In the genomic region with DNA sequence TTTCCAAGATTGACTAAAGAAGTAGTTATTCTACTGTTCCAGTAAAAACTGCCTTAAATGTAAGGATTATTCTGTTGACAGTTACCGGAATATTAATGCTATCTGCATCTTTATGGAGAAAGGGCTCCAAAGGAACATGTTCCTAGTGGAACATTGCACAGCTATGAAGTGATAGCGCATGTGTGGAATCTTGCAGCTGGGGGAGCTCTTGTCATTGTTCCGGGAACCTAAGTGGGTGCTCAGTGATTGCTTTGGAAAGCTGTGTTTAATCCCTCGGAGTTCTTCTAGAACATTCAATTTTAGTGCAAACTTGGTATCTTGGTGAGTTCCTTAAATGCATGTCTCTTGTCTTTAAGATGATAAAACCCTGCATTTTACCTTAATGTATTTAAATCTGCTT, we compare ENCODE assay signal across 19 mouse cellular contexts. TPM values are rescaled to one million over a fixed set of nuclear protein-coding genes. Genes with fewer than 3 reads are reported as not detected.
DNase-seq lines count a peak whose midpoint lies in the region; ATAC-seq and TF ChIP-seq lines count a peak whose summit lies in the region.
"Had no signal": no experiment of that assay in that cellular context is flagged by ENCODE, and none has a peak within 500 bp of the region (broad histone marks: within the 10 kb centered on the region; RNA-seq: fewer than 3 reads in every experiment).

No protein-coding gene starts in this region.

- H3K9ac ChIP-seq in hindbrain, postnatal 0 days (replicated peaks; ENCODE audit: low read length), result no peak overlapping the region
- no peak overlapping the region for H3K9ac ChIP-seq in hindbrain, embryonic 12.5 days
- H3K9ac ChIP-seq in lung, embryonic 14.5 days, result no peak overlapping the region
- H3K9ac ChIP-seq: embryonic facial prominence, embryonic 15.5 days; forebrain, embryonic 15.5 days; liver, embryonic 13.5 days; lung, embryonic 15.5 days; midbrain, embryonic 12.5 days had no signal

- WGBS in hindbrain, postnatal 0 days, result 85% methylated on average over 4 of the region's 4 CpGs
- WGBS in hindbrain, embryonic 12.5 days, result 91% methylated on average over 4 of the region's 4 CpGs
- 69% methylated on average over 4 of the region's 4 CpGs for WGBS in lung, embryonic 14.5 days
- 75% methylated on average over 4 of the region's 4 CpGs for WGBS in lung, adult 2 months

- no peak for TF ChIP-seq POLR2A in lung, adult 2 months (IDR thresholded peaks at IDR 0.05; ENCODE audit: borderline replicate concordance, extremely low read depth, low read depth, low read length)

- no peak overlapping the region for H3K4me2 ChIP-seq in hindbrain, postnatal 0 days (ENCODE audit: low read depth, low read length)
- no peak overlapping the region for H3K4me2 ChIP-seq in hindbrain, embryonic 12.5 days (replicated peaks)
- H3K4me2 ChIP-seq in lung, embryonic 14.5 days, result no peak overlapping the region
- H3K4me2 ChIP-seq: embryonic facial prominence, embryonic 15.5 days; forebrain, embryonic 15.5 days; liver, embryonic 13.5 days; lung, embryonic 15.5 days; midbrain, embryonic 12.5 days had no signal

- no peaks in the 10 kb centered on the region for H3K36me3 ChIP-seq in hindbrain, postnatal 0 days (ENCODE audit: insufficient read depth, low read length)
- no peaks in the 10 kb centered on the region for H3K36me3 ChIP-seq in hindbrain, embryonic 12.5 days
- no peaks in the 10 kb centered on the region for H3K36me3 ChIP-seq in lung, embryonic 14.5 days (ENCODE audit: insufficient read depth)
- H3K36me3 ChIP-seq: embryonic facial prominence, embryonic 15.5 days; forebrain, embryonic 15.5 days; hindbrain, embryonic 10.5 days; liver, embryonic 13.5 days; lung, embryonic 15.5 days; midbrain, embryonic 12.5 days had no signal

- TF ChIP-seq CTCF in gastrocnemius, adult 2 months (IDR thresholded peaks at IDR 0.05), result peak; percentile 15; the same call in 1 of the 2 replicates
- peak; percentile 22; the same call in 1 of the 2 replicates for TF ChIP-seq CTCF in hindbrain, postnatal 0 days (IDR thresholded peaks at IDR 0.05; ENCODE audit: low read depth)
- peak; percentile 22; the same call in 1 of the 2 replicates for TF ChIP-seq CTCF in lung, embryonic 14.5 days (IDR thresholded peaks at IDR 0.05; ENCODE audit: low read depth)
- TF ChIP-seq CTCF in lung, adult 2 months (IDR thresholded peaks at IDR 0.05; ENCODE audit: insufficient read depth, low read length), result no peak

- no peak overlapping the region for H3K27ac ChIP-seq in gastrocnemius, adult 2 months
- H3K27ac ChIP-seq in hindbrain, postnatal 0 days, result no peak overlapping the region
- no peak overlapping the region for H3K27ac ChIP-seq in hindbrain, embryonic 12.5 days
- H3K27ac ChIP-seq in lung, embryonic 14.5 days (ENCODE audit: low read depth), result no peak overlapping the region
- H3K27ac ChIP-seq: embryonic facial prominence, embryonic 15.5 days; forebrain, embryonic 15.5 days; hindbrain, embryonic 10.5 days; liver, embryonic 13.5 days; lung, embryonic 15.5 days; midbrain, embryonic 12.5 days had no signal

- H3K9me3 ChIP-seq in hindbrain, postnatal 0 days (ENCODE audit: low read length), result no peaks in the 10 kb centered on the region
- no peaks in the 10 kb centered on the region for H3K9me3 ChIP-seq in hindbrain, embryonic 12.5 days (replicated peaks)
- H3K9me3 ChIP-seq in lung, embryonic 14.5 days (ENCODE audit: low read depth, low read length), result no peaks in the 10 kb centered on the region
- H3K9me3 ChIP-seq: embryonic facial prominence, embryonic 15.5 days; forebrain, embryonic 15.5 days; hindbrain, embryonic 10.5 days; liver, embryonic 13.5 days; lung, embryonic 15.5 days had no signal

- no peak for ATAC-seq in hindbrain, postnatal 0 days
- ATAC-seq in hindbrain, embryonic 12.5 days (ENCODE audit: low FRiP score), result no peak
- no peak for ATAC-seq in lung, embryonic 14.5 days (ENCODE audit: insufficient read depth)
- ATAC-seq: forebrain, embryonic 15.5 days had no signal

- DNase-seq in gastrocnemius, adult 2 months, result no peak
- no peak for DNase-seq in gastrocnemius, adult 18-20 months (ENCODE audit: low spot score)
- DNase-seq in hindbrain, postnatal 0 days (ENCODE audit: low spot score), result peak; percentile 18
- peak; percentile 23 for DNase-seq in lung, embryonic 14.5 days
- DNase-seq in lung, adult 2 months, result no peak
- DNase-seq in brain, adult 2 months (ENCODE audit: low read depth, low spot score), result peak; percentile 77
- DNase-seq in adrenal gland, postnatal 10 days, result no peak
- DNase-seq: adrenal gland, adult 2 months; cerebellum, adult 9-10 months; kidney, adult 18-20 months; liver, embryonic 13.5 days; right cerebral cortex, postnatal 25 days; spleen, adult 18-20 months had no signal

- intact Hi-C loops in gastrocnemius, adult 2 months (cut with DNase I), result no loop called here

- H3K4me1 ChIP-seq in hindbrain, postnatal 0 days (ENCODE audit: insufficient read depth, low read length), result peaks cover 3% of the 10 kb centered on the region; the same call in 1 of the 2 replicates
- peaks cover 5% of the 10 kb centered on the region; the same call in 1 of the 2 replicates for H3K4me1 ChIP-seq in hindbrain, embryonic 12.5 days
- no peaks in the 10 kb centered on the region for H3K4me1 ChIP-seq in lung, embryonic 14.5 days (ENCODE audit: insufficient read depth)
- no peaks in the 10 kb centered on the region for H3K4me1 ChIP-seq in lung, adult 2 months (ENCODE audit: control insufficient read depth, insufficient read depth, low read length)
- H3K4me1 ChIP-seq: embryonic facial prominence, embryonic 15.5 days; lung, embryonic 15.5 days; midbrain, embryonic 12.5 days had no signal

- no peak overlapping the region for H3K4me3 ChIP-seq in gastrocnemius, adult 2 months
- H3K4me3 ChIP-seq in hindbrain, postnatal 0 days (ENCODE audit: low read length), result no peak overlapping the region
- H3K4me3 ChIP-seq in hindbrain, embryonic 12.5 days, result no peak overlapping the region
- no peak overlapping the region for H3K4me3 ChIP-seq in lung, embryonic 14.5 days (ENCODE audit: low read depth, low read length)
- no peak overlapping the region for H3K4me3 ChIP-seq in lung, adult 2 months (replicated peaks; ENCODE audit: extremely low read depth, low read depth, low read length)
- H3K4me3 ChIP-seq: embryonic facial prominence, embryonic 15.5 days; forebrain, embryonic 15.5 days; hindbrain, embryonic 10.5 days; liver, embryonic 13.5 days; lung, embryonic 15.5 days; midbrain, embryonic 12.5 days had no signal

- H3K27me3 ChIP-seq in hindbrain, postnatal 0 days (ENCODE audit: insufficient read depth, low read length), result no peaks in the 10 kb centered on the region
- H3K27me3 ChIP-seq in hindbrain, embryonic 12.5 days, result no peaks in the 10 kb centered on the region
- no peaks in the 10 kb centered on the region for H3K27me3 ChIP-seq in lung, embryonic 14.5 days (ENCODE audit: insufficient read depth, low read length)
- H3K27me3 ChIP-seq: embryonic facial prominence, embryonic 15.5 days; forebrain, embryonic 15.5 days; liver, embryonic 13.5 days; lung, embryonic 15.5 days; midbrain, embryonic 12.5 days had no signal

RNA-seq across cellular contexts. Expression of gene Homer1, which starts 14.9 kb away (rescaled TPM):
- total RNA-seq in gastrocnemius, adult 2 months (2021), result 100 to 1,000 TPM in 1 of 2 experiments, 10 to 100 TPM in 1; 97.0 to 104 TPM
- 100 to 1,000 TPM in 1 of 2 experiments, 10 to 100 TPM in 1; 99.8 to 110 TPM for total RNA-seq in gastrocnemius, adult 18-20 months (2021)
- 58.2 and 63.7 TPM in 2 replicates for total RNA-seq in hindbrain, postnatal 0 days (2014; rRNA removed)
- polyA plus RNA-seq in hindbrain, postnatal 0 days (2015; fragmentation: Nextera tagmentation; extraction: Ambion mirVana), result 9.8 and 10.0 TPM in 2 replicates
- 19.5 and 22.5 TPM in 2 replicates for polyA plus RNA-seq in hindbrain, embryonic 12.5 days (2016; fragmentation: Nextera tagmentation; extraction: Ambion mirVana)
- polyA plus RNA-seq in lung, embryonic 14.5 days (2014; fragmentation: Nextera tagmentation; extraction: Ambion mirVana), result 5.8 and 6.4 TPM in 2 replicates
- 1.9 and 2.0 TPM in 2 replicates for polyA plus RNA-seq in lung, adult 2 months (2012; rRNA removed)
- total RNA-seq in adrenal gland, postnatal 10 days (2021), result 10 to 100 TPM; 18.7 to 19.1 TPM

Comparison
In these comparisons a context has a peak if more than half of its experiments do, and no peak if none do; other contexts are left out.
1. DNase-seq: peak in hindbrain, postnatal 0 days (single experiment), lung, embryonic 14.5 days (single experiment) and brain, adult 2 months (single experiment); none in gastrocnemius, adult 2 months (single experiment), gastrocnemius, adult 18-20 months (single experiment), lung, adult 2 months (single experiment) and adrenal gland, postnatal 10 days (single experiment).